Mouse (Mus musculus) heart, embryonic 13.5 days (tissue): ENCODE measurements around the gene Entpd1. TPM values are rescaled to one million over a fixed set of nuclear protein-coding genes. Genes with fewer than 3 reads are reported as not detected.

Source experiments
- ATAC-seq: fragments of 200-750 bp; cut with Nextera tagmentation; 2 replicates; pipeline ENCODE4 v1.8.0; 2017; ENCODE audit warnings: moderate TSS enrichment; ENCODE audit not compliant: insufficient number of reproducible peaks, low FRiP score, low TSS enrichment; ENCODE audit errors: extremely low read depth
- H3K27ac ChIP-seq: fragments of 300-500 bp; sonication (generic); replicated peaks from 2 replicates; pipeline ENCODE4 v1.5.1; 2015; ENCODE audit warnings: moderate library complexity, mild to moderate bottlenecking, inconsistent platforms
- H3K27me3 ChIP-seq: fragments of 300-500 bp; sonication (generic); replicated peaks from 2 replicates; pipeline ENCODE4 v1.6.1; 2015; ENCODE audit warnings: mild to moderate bottlenecking, inconsistent platforms
- H3K36me3 ChIP-seq: fragments of 300-500 bp; sonication (generic); 2 replicates; pipeline ENCODE4 v1.6.1; 2015; ENCODE audit warnings: mild to moderate bottlenecking, inconsistent platforms
- H3K4me1 ChIP-seq: fragments of 300-500 bp; sonication (generic); 2 replicates; pipeline ENCODE4 v1.6.1; 2015; ENCODE audit warnings: inconsistent platforms
- H3K4me2 ChIP-seq: fragments of 300-500 bp; sonication (generic); 2 replicates; pipeline ENCODE4 v1.6.1; 2015; ENCODE audit warnings: inconsistent platforms, mild to moderate bottlenecking, moderate library complexity
- H3K4me3 ChIP-seq: fragments of 300-500 bp; sonication (generic); 2 replicates; pipeline ENCODE4 v1.5.1; 2015; ENCODE audit warnings: moderate library complexity, mild to moderate bottlenecking, inconsistent platforms
- H3K9ac ChIP-seq: fragments of 300-500 bp; sonication (generic); 2 replicates; pipeline ENCODE4 v1.6.1; 2015; ENCODE audit warnings: inconsistent platforms, mild to moderate bottlenecking, moderate library complexity
- H3K9me3 ChIP-seq: fragments of 300-500 bp; sonication (generic); 2 replicates; pipeline ENCODE4 v1.6.1; 2016; ENCODE audit warnings: inconsistent platforms
- WGBS: fragments of 180-500 bp; shearing (Covaris S2); methylation state at CpG from one replicate; pipeline ENCODE4 v1.1.7; 2015; ENCODE audit warnings: mixed read lengths; 5-methylcytosine and 5-hydroxymethylcytosine counted together
- polyA plus RNA-seq: library from polyadenylated mRNA; unstranded; fragments of >200 nt; fragmentation: Nextera tagmentation; extraction: Ambion mirVana; gene quantifications from 2 replicates; pipeline ENCODE4 v1.2.1, GENCODE M21; 2015

The Entpd1 gene
- polyA plus RNA-seq, 1 experiment from 2014 or later: 9.2 TPM

DNA sequence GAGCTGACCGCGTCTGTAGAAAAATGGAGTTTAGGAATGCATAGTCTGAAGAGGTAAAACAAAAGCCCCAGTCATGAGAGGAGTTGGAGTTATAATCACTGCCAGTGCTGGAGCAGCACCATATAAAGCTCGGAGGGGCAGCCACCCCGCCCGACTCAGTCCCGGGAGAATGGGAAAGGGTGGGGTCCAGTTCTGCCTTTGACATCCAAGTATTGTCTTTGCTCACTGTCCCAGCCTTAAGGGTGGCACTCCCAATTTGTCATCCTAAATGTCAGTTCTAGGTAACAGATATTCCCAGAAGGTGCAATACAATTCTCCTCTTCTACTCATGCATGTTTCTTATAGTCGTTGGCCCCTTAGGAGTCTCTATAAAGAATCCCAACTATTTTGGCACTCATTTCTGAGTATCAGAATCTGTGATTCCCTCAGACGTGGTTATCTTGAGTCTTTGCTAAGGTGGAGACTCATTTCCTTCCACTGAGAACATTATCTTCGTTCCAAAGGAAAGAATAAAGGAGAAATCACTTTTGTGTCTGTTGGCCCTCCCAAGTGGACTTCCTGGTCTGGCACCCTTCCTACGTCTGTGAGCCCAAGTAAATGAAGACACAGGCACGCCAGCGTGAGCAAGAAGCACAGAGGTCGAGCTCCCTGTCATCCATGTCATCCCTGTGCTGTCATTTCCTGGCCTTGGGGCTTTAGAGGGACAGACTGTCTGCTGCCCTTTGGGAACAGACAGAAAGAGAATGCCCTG lies 86.1 kb downstream of the Entpd1 start:
- H3K4me1 ChIP-seq: peaks cover 20% of the 10 kb centered on the region
- H3K27ac ChIP-seq: no peak overlapping the region; the same call in 1 of the 2 replicates
- ATAC-seq: no peak

DNA sequence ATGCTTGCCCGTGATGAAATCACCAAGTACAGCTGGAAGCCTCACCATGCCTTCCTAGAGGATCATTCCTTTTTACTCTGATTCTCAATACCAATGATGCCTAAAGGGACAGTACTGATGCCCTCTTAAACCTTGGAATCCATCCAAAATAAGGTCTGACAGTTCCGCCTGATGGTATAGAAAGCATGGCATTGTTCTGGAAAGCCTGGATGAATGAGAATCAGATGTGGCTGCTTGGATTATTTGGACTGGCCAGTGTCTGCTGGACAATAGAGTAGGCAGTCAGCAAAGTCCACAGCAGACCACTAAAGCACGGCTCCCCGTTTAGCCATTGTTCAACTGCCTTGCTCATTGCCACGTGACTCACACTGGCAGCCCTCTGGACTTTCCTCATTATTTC lies 87.7 kb downstream of the Entpd1 start:
- WGBS: 72% methylated on average over 5 of the region's 5 CpGs
- Histone ChIP-seq H3K9ac (no peak overlapping the region), H3K4me2 (no peak overlapping the region), H3K36me3 (no peaks in the 10 kb centered on the region), H3K4me3 (no peak overlapping the region), H3K4me1 (peaks cover 20% of the 10 kb centered on the region), H3K27ac (no peak overlapping the region), H3K9me3 (no peaks in the 10 kb centered on the region), H3K27me3 (no peaks in the 10 kb centered on the region)
- no peak for ATAC-seq

More for the DNA sequence above, 86.1 kb downstream of the Entpd1 start:
- no peaks in the 10 kb centered on the region for H3K27me3 ChIP-seq
- no peak overlapping the region for H3K9ac ChIP-seq
- no peak overlapping the region for H3K4me2 ChIP-seq
- no peak overlapping the region for H3K4me3 ChIP-seq
- 52% methylated on average over 13 of the region's 13 CpGs for WGBS
- no peaks in the 10 kb centered on the region for H3K9me3 ChIP-seq
- no peaks in the 10 kb centered on the region for H3K36me3 ChIP-seq

DNA sequence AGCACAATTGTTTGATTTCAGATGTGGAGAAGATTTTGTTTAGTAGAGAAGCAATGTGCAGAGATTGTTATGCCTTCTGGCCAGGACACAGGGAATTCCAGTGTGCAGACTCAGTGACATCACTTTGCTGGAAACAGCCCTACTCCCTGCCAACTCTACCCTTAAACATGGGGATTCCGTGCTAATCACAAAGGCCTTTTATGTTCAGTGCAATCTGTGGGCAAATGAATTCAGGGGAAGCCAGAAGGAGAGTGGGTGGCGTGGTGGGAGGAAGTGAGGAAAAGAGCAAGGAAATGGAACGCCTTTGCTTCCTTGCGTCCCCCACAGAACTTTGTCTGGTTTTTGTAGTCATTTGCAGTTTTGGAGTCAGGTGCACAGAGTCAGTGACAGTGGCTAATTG lies 90.2 kb downstream of the Entpd1 start:
- no peak for ATAC-seq

DNA sequence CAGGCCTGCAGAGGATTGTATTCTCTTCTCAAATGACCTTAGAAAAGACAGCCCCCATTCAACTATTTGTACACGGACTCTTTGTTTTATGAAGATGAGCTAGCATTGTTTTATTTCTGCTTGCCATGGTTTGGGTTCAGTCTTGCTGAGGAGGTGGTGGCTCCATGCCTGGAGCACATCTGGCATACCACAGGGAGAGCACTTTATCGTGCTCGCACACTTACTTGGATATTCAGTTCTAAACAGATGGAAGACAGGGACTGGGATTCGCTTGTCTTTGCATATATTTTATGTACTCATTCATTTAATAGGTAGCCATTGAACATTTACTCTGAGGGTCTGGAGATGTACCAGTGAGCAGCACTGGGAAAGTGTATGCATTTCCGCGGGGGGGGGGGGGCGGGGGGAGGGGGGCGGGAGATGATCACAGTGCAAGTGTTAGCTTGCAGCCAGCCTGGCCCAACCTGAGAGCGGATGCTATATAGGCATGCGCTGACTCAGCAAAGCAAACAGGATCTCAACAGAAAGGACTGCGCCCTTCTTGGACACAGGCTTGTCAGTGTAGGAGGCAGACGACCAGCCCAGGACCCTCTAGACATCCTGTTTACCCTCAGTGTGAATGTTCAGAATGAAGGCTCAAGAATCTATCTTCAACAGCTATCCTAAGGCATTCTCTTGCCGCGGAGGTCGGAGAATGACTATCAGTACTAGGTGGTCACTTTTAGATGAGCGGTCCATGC lies 100.9 kb downstream of the Entpd1 start:
- no peaks in the 10 kb centered on the region for H3K27me3 ChIP-seq
- peaks cover 11% of the 10 kb centered on the region for H3K4me1 ChIP-seq
- H3K9ac ChIP-seq: no peak overlapping the region
- H3K27ac ChIP-seq: no peak overlapping the region
- ATAC-seq: no peak
- no peaks in the 10 kb centered on the region for H3K36me3 ChIP-seq
- H3K4me2 ChIP-seq: no peak overlapping the region
- no peaks in the 10 kb centered on the region for H3K9me3 ChIP-seq
- no peak overlapping the region for H3K4me3 ChIP-seq
- WGBS: 76% methylated on average over 15 of the region's 16 CpGs

More for the DNA sequence above, 90.2 kb downstream of the Entpd1 start:
- 47% methylated on average over 4 of the region's 4 CpGs for WGBS
- Histone ChIP-seq H3K4me2 (peak overlapping the region; percentile 16; the same call in 1 of the 2 replicates), H3K9ac (0 out of 2 replicates have a peak overlapping the region, but pooled peaks have one; percentile 5), H3K4me1 (peaks cover 25% of the 10 kb centered on the region), H3K27me3 (no peaks in the 10 kb centered on the region), H3K4me3 (no peak overlapping the region), H3K27ac (0 out of 2 replicates have a peak overlapping the region, but pooled peaks have one; percentile 28), H3K9me3 (no peaks in the 10 kb centered on the region), H3K36me3 (no peaks in the 10 kb centered on the region)

DNA sequence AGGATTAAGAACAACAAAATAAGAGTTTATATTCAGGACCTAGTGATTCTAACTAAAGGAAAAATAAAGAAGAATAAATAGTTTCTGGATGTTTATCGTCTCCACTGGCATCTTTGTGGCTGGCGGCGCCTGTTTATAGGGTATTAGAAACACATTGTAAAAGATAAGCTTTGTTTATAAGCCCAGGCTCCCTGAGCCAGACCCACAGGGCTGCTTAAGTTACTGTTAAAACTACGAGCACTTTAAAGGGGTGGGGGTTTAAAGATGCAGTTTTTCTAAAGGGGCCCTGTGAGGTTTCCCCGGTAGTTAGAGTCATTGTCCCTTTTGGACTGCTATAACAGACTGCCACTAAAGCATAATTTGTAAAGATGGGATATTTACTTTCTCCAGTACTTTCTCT lies 102.5 kb downstream of the Entpd1 start:
- Histone ChIP-seq H3K9ac (no peak overlapping the region), H3K36me3 (no peaks in the 10 kb centered on the region), H3K9me3 (no peaks in the 10 kb centered on the region), H3K4me3 (no peak overlapping the region), H3K27ac (no peak overlapping the region), H3K4me1 (peaks cover 11% of the 10 kb centered on the region), H3K4me2 (no peak overlapping the region), H3K27me3 (no peaks in the 10 kb centered on the region)
- 67% methylated on average over 5 of the region's 5 CpGs for WGBS
- ATAC-seq: no peak

DNA sequence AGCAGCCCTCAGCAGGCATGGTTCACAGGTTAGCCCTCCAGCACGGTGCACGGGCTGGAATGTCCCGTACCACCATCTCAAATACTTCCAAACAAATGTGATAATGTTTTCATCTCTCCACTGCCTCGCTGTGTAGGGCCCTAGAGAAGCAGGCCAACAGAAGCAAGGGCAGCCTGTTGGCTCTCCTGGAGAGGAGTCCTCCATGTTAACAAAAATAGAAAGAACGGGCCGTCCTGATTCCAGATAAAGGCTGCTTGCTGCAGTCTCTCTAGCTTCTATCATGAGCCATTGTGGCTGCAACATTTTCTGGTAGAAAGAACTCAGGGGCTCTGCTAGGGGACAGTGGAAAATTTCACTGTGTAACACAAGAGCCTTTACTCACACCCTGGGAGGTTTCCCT lies 104.8 kb downstream of the Entpd1 start:
- Histone ChIP-seq H3K9ac (peak overlapping the region; percentile 19; the same call in 1 of the 2 replicates), H3K36me3 (no peaks in the 10 kb centered on the region), H3K9me3 (no peaks in the 10 kb centered on the region), H3K27me3 (no peaks in the 10 kb centered on the region), H3K4me3 (no peak overlapping the region), H3K4me1 (peaks cover 20% of the 10 kb centered on the region), H3K27ac (peak overlapping the region; percentile 42; the same call in 1 of the 2 replicates), H3K4me2 (no peak overlapping the region)
- ATAC-seq: no peak
- 17% methylated on average over 6 of the region's 6 CpGs for WGBS

DNA sequence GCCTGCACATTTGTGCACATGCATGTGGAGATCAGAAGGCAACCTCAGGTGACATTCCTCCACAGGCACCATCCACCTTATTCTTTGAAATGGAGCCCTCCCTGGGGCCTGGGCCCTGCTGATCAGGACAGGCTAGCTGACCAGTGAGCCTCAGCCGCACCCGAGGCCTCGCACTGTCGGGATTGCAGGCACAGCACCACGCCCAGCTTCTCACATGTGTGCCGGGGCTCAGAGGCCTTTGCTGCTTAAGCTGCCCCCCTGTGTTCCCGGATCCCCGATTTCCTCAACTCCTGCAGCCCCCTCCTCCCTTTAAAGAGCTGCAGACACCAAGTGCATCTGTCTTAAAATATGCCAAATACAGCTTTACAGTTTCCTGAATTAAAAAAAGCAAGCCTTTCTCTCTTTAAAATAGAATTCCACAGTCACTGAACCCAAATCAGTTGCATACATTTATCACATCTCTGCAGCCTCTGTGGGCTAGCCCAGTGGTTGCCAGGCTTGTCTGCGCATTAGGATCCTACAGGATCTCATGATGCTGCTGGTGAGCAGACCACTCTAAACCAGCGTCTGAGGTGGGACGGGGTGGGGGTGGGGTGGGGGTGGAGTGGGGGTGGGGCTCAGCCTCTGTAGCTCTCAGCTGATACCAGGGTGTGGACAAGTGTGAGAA lies 107.4 kb downstream of the Entpd1 start:
- ATAC-seq: no peak
- Histone ChIP-seq H3K9me3 (no peaks in the 10 kb centered on the region), H3K9ac (no peak overlapping the region), H3K36me3 (no peaks in the 10 kb centered on the region), H3K27me3 (no peaks in the 10 kb centered on the region), H3K4me2 (no peak overlapping the region), H3K4me3 (no peak overlapping the region), H3K27ac (no peak overlapping the region), H3K4me1 (peaks cover 20% of the 10 kb centered on the region)
- WGBS: 27% methylated on average over 11 of the region's 11 CpGs

DNA sequence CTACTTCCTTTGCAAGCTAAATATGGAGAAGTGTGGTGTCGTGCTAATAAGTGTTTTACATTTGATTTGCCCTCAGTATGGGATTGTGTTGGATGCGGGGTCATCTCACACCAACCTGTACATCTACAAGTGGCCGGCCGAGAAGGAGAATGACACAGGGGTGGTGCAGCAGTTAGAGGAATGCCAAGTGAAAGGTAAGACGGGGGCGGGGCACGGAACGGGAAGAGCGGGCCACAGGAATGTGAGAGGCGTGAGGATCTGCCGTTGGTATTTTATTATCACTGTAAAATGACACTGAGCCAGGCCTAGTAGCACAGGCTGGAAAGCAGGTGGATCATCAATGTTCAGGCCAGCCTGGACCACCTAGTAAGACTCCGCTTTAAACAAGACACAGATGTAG lies 108.2 kb downstream of the Entpd1 start:
- 50% methylated on average over 12 of the region's 12 CpGs for whole genome bisulfite sequencing
- Histone ChIP-seq H3K9me3 (no peaks in the 10 kb centered on the region), H3K4me3 (no peak overlapping the region), H3K4me1 (peaks cover 20% of the 10 kb centered on the region), H3K27ac (no peak overlapping the region), H3K9ac (no peak overlapping the region), H3K4me2 (peak overlapping the region; percentile 22; the same call in 1 of the 2 replicates), H3K27me3 (no peaks in the 10 kb centered on the region), H3K36me3 (no peaks in the 10 kb centered on the region)
- no peak for ATAC-seq

DNA sequence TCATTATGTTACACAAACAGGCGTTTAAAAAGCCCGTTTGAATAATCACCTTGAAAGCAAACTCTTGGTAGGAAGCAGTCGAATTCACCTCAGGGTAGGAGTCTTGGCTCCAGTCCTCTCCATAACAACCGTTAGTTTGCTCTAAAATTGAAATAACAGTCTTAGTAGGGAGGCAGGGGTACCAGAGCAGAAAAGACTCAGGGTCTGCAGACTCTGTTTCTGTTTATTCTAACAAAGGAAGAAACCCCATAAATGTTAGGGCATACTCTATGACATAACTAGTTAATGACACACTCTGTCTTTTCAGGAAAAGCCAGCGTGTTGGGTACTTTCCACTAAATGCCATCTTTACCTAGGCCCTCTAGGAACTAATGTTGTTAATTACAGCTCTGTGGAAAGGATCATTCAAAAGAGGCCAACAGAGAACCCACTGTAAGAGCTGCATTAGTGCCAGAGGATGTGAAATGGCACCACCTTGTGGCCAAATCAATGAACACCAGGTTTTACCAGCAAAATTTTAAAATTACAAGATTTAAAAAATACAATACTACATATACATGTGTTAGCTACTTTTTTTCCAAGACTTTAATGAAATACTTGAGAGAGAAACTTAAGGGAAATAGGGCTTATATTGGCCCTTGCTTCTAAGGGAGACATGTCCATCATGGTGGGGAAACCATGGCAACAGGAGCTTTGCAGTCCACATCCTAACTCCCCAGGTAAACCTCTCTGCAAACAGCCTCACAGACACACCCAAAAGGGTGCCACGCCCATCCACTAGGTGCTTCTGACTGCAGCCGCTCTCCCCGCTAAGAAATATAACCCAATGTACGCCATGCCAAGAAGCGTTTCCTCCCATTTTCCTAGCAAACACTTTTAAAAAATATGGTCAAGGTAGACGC lies 110.2 kb downstream of the Entpd1 start:
- ATAC-seq: no peak
- H3K27ac ChIP-seq: no peak overlapping the region
- H3K9me3 ChIP-seq: no peaks in the 10 kb centered on the region
- no peaks in the 10 kb centered on the region for H3K36me3 ChIP-seq
- no peak overlapping the region for H3K4me3 ChIP-seq
- no peak overlapping the region for H3K9ac ChIP-seq
- H3K4me1 ChIP-seq: peaks cover 12% of the 10 kb centered on the region
- H3K4me2 ChIP-seq: no peak overlapping the region
- H3K27me3 ChIP-seq: no peaks in the 10 kb centered on the region
- whole genome bisulfite sequencing: 50% methylated on average over 11 of the region's 11 CpGs

DNA sequence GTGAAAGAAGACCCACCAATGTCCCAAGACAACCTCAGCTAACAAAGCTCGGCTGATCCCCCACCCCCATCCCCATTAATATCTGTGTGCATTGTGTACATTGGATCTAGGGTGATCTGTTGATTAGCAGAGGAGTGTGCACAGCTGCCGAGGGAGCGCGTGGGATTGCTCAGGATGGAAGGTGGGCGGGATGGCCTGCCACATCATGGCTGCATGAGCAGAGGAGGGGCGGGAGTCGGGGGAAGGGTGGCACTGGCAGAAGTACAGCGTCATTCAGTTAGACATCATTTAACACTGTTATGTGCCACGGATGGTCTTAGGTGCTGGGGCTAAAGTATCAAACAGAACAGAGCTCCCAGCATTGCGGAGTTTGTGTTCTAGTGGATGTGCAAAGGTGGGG lies 111.3 kb downstream of the Entpd1 start:
- no peak overlapping the region for H3K4me3 ChIP-seq
- H3K9ac ChIP-seq: 0 out of 2 replicates have a peak overlapping the region, but pooled peaks have one; percentile 8
- no peaks in the 10 kb centered on the region for H3K27me3 ChIP-seq
- WGBS: 50% methylated on average over 10 of the region's 10 CpGs
- H3K27ac ChIP-seq: no peak overlapping the region
- no peaks in the 10 kb centered on the region for H3K36me3 ChIP-seq
- H3K4me1 ChIP-seq: peaks cover 12% of the 10 kb centered on the region
- no peak overlapping the region for H3K4me2 ChIP-seq
- ATAC-seq: no peak
- H3K9me3 ChIP-seq: no peaks in the 10 kb centered on the region
